Mouse (Mus musculus): ENCODE data around the gene Zfp811. TPM values are rescaled to one million over a fixed set of nuclear protein-coding genes. Genes with fewer than 3 reads are reported as not detected.

The Zfp811 gene
- polyA plus RNA-seq (2021; fragmentation: Nextera tagmentation) = 2.4 and 3.6 TPM in 2 replicates
- long read RNA-seq, experiment 1, partial matches to known transcripts = 1 of 10 reads
- long read RNA-seq, experiment 1, other reads (novel, unspliced or antisense) = 9 of 10 reads
- long read RNA-seq, experiment 2, transcript Zfp811-202 (4 exons, 3,536 nt) = major isoform, 12 of 55 reads
- long read RNA-seq, experiment 2, partial matches to known transcripts = 2 of 55 reads
- long read RNA-seq, experiment 2, other reads (novel, unspliced or antisense) = 41 of 55 reads

DNA sequence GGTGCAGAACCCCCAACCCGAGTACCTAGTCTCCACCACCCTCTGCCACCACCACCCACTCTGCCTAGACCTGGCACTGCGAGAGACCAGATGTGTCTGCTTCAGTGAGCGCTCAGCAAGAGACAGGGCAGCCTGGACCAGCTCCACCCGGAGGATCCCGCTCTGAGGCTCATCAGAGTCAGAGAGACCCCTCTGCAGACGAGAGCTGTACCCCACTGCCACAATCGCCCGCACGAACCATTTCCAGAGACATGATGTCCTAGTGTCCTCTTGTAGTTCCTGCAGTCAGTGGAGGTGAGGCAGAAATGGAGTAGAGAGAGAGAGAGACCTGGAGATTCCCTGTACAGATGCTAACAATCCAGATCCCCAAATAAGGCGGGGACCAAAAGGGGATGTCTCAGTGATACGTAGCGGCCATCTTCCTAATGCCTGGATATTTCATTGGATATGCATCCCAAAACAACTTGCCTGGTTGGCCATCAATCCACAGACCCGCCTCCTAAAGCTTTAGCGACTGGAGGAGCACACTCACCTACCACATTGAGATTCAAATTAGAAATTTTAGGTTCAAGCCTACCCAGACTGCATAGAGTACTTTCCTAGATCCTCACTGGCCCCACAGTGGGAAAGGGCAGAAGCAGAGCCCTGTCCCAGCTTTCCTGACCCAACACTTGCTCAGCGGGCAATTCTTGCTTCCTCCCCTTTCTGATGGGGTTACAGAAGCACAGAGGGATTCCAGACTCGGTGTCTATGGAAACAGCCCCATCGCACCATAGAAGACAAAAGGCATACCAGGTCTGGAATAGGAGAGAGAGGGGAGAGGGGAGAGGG lies at the start of gene Zfp811:
Gene Zfp811 (minus strand): TSS at position 388 of the 831 bp plus-strand sequence.

DNA sequence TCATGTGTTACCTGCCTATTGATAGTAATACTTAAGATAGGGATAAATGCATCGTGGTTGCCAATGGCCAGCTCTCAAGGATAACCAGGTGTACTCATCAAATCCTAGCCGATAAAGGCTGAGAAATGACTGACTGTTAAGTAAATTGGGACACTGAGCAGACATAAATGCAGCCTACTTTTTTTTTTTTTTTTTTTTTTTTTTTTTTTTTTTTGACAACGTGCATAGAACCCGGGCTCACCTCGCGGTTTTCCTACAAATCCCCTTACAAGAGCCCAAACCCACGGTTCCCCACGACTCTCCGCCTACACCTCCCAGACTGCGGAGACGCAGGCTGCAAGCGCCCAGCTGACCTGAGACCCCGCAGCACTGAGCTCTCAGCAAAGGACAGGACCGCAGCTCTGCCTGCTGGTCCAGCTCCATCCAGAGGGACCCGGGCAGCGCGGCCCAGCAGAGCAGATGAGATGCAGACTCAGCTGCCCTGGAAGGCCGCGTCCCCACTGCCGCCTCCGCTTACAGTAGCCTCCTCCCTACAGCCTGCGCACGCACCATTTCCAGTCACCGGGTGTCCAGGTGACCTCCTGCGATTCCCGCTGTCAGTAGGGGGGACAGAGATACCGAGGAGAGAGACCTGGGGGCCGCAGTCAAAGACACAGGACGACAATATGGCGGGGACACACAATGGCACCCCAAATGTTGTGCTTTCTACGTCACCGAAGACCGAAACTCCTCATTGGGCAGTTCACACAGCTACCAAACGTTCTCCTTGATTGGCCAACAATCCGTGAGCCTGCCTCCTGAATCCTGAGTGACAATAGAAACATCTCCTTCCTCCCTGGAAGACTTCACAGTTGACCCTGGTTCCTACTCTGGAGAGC lies 20.0 kb upstream of the Zfp811 start, which contains the start of gene Zfp799:
Gene Zfp799 (minus strand): TSS at position 722 of the 878 bp plus-strand sequence.

DNA sequence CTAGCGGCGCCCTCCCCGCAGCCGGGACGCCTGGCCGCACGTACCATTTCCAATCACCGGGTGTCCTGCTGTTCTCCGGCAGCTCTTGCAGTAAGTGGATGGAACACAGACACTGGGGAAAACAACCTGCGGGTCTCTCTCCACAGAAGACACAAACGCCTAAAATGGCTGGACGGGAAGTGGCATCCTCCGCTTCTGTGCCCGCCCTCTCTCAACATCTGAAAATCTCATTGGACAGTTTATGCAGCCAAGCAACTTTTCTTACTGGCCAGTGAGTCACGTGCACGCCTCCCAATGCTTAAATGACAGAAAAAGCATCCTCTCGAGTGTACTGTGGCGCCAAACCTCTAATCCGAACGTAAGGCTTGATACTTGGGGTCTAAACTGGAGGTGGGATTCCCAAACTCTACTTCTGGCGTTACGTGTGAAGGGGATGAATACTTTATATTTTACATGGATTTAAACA lies 21.6 kb downstream of the Zfp811 start, which contains the start of gene Zfp871:
Gene Zfp871 (minus strand): TSS at position 194 of the 466 bp plus-strand sequence.

Other genes with a start within 250 kb of the Zfp811 start
- not detected in 2 replicates for gene Cyp4f37, start 188.6 kb downstream of the Zfp811 start, polyA plus RNA-seq (2021; fragmentation: Nextera tagmentation)
- gene Cyp4f40, start 151.0 kb downstream of the Zfp811 start, polyA plus RNA-seq (2021; fragmentation: Nextera tagmentation) = not detected in 2 replicates
- 14.1 and 17.7 TPM in 2 replicates for gene Cyp4f15, start 124.3 kb downstream of the Zfp811 start, polyA plus RNA-seq (2021; fragmentation: Nextera tagmentation)
- 8.2 and 13.9 TPM in 2 replicates for gene Zfp871, start 21.6 kb downstream of the Zfp811 start, polyA plus RNA-seq (2021; fragmentation: Nextera tagmentation)
- gene Zfp799, start 20.3 kb upstream of the Zfp811 start, polyA plus RNA-seq (2021; fragmentation: Nextera tagmentation) = 12.1 and 12.7 TPM in 2 replicates
- gene Zfp870, start 81.7 kb upstream of the Zfp811 start, polyA plus RNA-seq (2021; fragmentation: Nextera tagmentation) = 2.6 and 2.8 TPM in 2 replicates
- 9.2 and 10.1 TPM in 2 replicates for gene Cyp4f14, start 107.4 kb upstream of the Zfp811 start, polyA plus RNA-seq (2021; fragmentation: Nextera tagmentation)
- gene Cyp4f13, start 137.5 kb upstream of the Zfp811 start, polyA plus RNA-seq (2021; fragmentation: Nextera tagmentation) = 8.4 and 9.0 TPM in 2 replicates
- 4.0 and 4.2 TPM in 2 replicates for gene Zfp472, start 155.9 kb upstream of the Zfp811 start, polyA plus RNA-seq (2021; fragmentation: Nextera tagmentation)
- gene Zfp952, start 183.2 kb upstream of the Zfp811 start, polyA plus RNA-seq (2021; fragmentation: Nextera tagmentation) = 9.7 and 10.0 TPM in 2 replicates
- gene Zfp763, start 223.5 kb upstream of the Zfp811 start, polyA plus RNA-seq (2021; fragmentation: Nextera tagmentation) = 9.0 and 10.2 TPM in 2 replicates

Data from layer of hippocampus, adult 6 months (tissue).